Mouse (Mus musculus) heart, adult 9 months (tissue): ENCODE measurements around the gene Zglp1.

Experiments
- DNase-seq, 2 experiments: peaks; one replicate each; pipeline ENCODE4 v3.0.0; 2022; ENCODE audit warnings: low spot score in 2 of 2

The Zglp1 gene

GRCm38 (mm10) chr9:21027774-21028290 lies 39.1 kb downstream of the Zglp1 start:
- no peak for DNase-seq

GRCm38 (mm10) chr9:21026849-21027248 lies 40.0 kb downstream of the Zglp1 start:
- DNase-seq: no peak

GRCm38 (mm10) chr9:21025258-21025810 lies 41.6 kb downstream of the Zglp1 start:
- no peak for DNase-seq

DNA sequence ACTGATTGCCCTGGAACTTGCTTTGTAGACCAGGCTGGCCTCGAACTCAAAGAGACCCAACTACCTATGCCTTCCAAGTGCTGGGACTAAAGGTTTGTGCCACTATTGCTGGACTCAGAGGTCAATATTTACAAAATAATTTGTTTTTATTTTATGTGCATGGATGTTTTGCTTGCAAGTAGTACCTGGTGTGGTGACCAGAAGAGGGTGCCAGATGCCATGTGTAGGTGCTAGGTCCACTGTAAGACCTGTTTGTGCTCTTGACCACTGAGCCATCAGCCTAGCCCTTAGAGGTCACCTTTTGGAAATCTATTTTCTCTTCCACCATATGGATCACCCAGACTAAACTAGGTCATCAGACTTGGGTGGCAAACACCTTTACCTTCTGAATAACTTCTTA lies 44.2 kb downstream of the Zglp1 start:
- DNase-seq: no peak

DNA sequence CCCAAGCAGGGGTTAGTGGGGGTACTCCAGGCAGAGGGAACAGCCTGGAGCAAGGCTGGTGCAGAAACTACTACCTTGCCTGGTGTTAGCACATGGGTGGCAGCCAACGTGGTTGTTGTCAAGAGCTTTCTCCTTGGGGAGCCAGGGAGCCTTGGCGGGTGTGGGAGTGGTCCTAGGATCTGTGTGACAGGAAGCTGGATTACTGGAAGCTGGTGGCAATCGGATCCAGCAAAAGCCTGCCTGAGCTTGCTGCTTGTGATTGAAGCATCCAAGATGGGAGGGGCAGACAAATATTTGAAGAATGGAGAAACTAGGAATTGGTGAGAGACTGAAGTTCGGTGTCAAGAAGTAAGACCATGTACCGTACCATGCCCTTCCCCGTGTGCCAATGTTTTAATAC lies 44.6 kb downstream of the Zglp1 start:
- no peak for DNase-seq

GRCm38 (mm10) chr9:21021363-21021762 lies 45.5 kb downstream of the Zglp1 start:
- no peak for DNase-seq

GRCm38 (mm10) chr9:21018600-21018999 lies 48.3 kb downstream of the Zglp1 start:
- DNase-seq: no peak

- no peak for DNase-seq
These were observed 49.7 kb downstream of the Zglp1 start for GRCm38 (mm10) chr9:21017177-21017575.

- peak in 1 of 2 experiments; percentile 44 for DNase-seq
These were observed 50.3 kb downstream of the Zglp1 start for GRCm38 (mm10) chr9:21016331-21017176.

GRCm38 (mm10) chr9:21015571-21016130 lies 51.2 kb downstream of the Zglp1 start, which contains the start of gene Icam1:
TSS of gene Icam1 (plus strand) at chr9:21015985.
- peak; percentile 82 to 83 for DNase-seq

- DNase-seq: peak; percentile 81 to 82
These were observed 52.0 kb downstream of the Zglp1 start for GRCm38 (mm10) chr9:21014691-21015570.
